Mouse (Mus musculus) MN1 (cell line): ENCODE results near the gene Donson.

Experiments used
- DNase-seq: peaks from one replicate; pipeline ENCODE4 v3.0.0-alpha.2; 2016; ENCODE audit warnings: low spot score

Gene Donson

DNA sequence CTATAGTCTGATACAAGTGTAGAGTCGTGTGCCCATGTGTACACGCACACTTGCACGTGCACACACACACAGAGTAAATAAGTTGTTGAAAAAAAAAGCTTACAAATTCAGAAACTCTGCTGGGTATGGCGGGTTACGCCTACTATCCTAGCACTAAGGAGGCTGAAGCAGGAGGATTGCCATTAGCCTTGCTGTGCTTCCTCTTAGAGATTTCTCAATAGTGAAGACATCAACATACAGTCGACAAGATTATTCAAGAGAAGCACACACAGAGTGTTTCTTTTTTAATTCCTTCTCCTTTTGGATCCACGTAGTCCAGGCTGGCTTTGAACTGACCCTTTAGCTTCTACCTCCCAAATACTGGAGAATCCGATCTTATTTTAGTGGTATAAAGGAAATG lies 48.4 kb downstream of the Donson start:
- DNase-seq: no peak

DNA sequence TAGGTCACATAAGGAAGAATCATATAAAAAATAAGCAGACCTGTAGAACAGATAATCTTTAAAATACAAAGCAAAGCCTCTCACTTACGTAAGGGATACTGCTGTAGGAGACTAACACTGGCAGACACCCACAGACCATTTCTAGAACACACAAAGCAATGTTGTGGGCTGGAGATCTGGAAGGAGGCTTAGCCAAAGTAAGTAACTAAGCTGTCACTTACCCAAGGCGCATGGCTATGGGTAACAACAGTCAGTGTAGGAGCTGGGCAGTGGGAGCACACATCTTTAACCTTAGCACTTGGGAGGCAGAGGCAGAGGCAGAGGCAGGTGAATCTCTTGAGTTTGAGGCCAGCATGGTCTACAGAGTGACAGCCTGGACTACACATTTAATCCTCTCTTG lies 48.9 kb downstream of the Donson start:
- DNase-seq: no peak

GRCm38 (mm10) chr16:91639161-91639560 lies 49.4 kb downstream of the Donson start:
- no peak for DNase-seq

DNA sequence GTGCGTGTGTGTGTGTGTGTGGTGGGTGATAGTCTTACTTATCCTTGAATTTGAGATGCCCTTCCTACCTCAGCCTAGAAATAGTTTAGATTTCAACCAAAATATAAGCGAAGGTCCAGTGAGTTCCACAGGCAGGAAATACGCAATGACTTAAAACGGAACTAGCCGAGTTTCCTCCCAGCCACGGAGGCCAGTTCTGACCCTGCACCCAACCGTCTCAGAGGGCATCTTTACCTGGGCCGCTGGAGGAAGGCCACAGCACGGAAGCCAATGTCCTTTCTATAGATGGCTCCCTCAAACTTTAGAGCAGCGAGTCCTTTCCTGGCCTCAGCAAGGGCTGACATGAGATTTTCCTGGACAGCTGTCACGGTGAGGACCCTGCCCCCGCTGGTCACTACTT lies 54.9 kb downstream of the Donson start:
- no peak for DNase-seq

DNA sequence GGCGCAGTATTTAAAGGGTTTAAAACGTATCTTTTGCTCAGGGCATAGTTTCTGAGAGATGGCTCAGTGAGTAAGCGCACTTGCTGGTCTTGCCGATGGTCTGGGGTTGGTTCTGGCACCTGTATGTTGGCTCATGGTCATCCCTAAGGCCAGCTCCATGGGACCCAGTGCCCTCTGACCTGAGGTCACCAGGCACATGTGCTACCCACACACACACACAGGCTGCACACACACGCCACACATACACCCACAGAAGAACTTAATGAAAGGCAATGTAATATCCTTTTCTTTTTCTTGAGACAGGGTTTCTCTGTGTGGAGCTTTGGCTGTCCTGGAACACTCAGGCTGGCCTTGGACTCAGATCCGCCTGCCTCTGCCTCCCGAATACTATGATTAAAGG lies 55.6 kb downstream of the Donson start:
- DNase-seq: no peak

DNA sequence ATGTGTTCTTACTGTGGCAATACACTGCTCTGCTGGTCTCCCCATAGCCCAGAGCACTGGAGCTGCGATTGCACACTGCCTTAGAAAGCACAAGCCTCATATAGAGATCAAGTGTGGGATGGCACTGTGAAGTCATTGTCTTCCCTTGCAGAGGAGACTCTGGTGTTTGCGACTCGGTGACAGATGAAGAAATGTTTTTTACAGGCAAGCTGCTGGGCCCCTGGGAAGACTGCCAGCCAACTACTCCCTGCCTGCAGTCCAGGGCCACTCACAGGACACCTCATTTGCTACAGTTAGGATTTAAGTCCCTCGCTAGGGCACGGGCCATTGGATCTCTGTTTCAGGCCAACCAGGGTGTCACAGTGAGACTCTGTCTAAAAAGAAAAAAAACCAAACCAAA lies 56.1 kb downstream of the Donson start:
- peak; percentile 38 for DNase-seq

- DNase-seq: no peak
Measured at GRCm38 (mm10) chr16:91630584-91630983, 58.0 kb downstream of the Donson start.

DNA sequence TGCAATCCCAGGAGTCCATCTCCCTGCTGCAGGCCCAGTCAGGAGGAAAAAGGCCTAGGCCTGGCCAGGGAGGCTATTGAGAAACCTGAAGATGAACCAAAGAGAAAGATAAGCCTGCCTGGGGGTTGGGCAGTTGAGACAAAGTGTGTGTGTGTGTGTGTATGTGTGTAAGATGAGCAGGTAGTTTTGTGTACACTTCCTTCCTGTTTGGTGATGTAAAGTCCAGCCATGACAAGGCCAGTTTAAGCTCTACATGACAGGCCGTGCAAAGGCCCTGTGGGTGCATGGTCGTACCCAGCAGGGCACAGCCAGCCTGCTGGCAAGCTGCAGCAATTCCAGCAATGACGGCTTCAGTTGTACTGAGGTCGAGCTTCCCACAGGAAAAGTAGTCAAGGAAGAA lies 58.8 kb downstream of the Donson start:
- DNase-seq: no peak

- DNase-seq: no peak
Measured at GRCm38 (mm10) chr16:91628673-91629072, 59.9 kb downstream of the Donson start.

DNA sequence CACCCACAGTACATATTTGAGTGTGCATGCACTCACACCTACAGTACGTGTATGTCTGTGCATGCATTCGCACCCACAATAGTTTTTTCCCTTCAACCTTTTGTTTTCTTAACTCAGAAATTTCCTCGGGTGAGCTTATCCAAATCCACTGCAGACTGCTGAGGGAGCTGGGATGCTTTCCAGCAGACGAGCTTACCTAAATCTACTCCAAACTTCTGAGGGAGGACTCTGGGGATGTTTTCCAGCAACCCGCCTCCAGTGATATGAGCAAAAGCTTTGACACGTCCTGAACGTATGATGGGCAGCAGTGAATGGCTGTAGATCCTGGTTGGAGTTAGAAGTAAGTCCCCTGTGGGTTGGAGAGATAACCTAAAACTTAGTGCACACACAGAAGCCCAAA lies 60.7 kb downstream of the Donson start:
- no peak for DNase-seq
